Mouse (Mus musculus): ENCODE data around the gene Slc4a8.
"Not testable (repeated sequence)": the region's sequence is repeated elsewhere in the genome, so short reads cannot be mapped to it uniquely, and the experiment has no call there.

Gene Slc4a8

GRCm38 (mm10) chr15:100772685-100773084, 11.1 kb downstream of the Slc4a8 start:
- no peak for DNase-seq (ENCODE audit: low spot score)

- not testable (repeated sequence) for DNase-seq (ENCODE audit: low spot score)
These were observed 12.3 kb downstream of the Slc4a8 start for GRCm38 (mm10) chr15:100773859-100774258.

GRCm38 (mm10) chr15:100775189-100776166, 13.9 kb downstream of the Slc4a8 start:
- no peak for DNase-seq (ENCODE audit: low spot score)

GRCm38 (mm10) chr15:100776424-100776823, 14.9 kb downstream of the Slc4a8 start:
- DNase-seq (ENCODE audit: low spot score) = no peak

GRCm38 (mm10) chr15:100777020-100778016, 15.8 kb downstream of the Slc4a8 start:
- DNase-seq (ENCODE audit: low spot score) = no peak

GRCm38 (mm10) chr15:100779896-100780295, 18.3 kb downstream of the Slc4a8 start:
- DNase-seq (ENCODE audit: low spot score) = no peak

GRCm38 (mm10) chr15:100783244-100783987, 21.9 kb downstream of the Slc4a8 start:
- DNase-seq (ENCODE audit: low spot score) = no peak

GRCm38 (mm10) chr15:100790219-100790618, 28.7 kb downstream of the Slc4a8 start:
- DNase-seq (ENCODE audit: low spot score) = no peak

- no peak for DNase-seq (ENCODE audit: low spot score)
These were observed 30.8 kb downstream of the Slc4a8 start for GRCm38 (mm10) chr15:100792324-100792723.

- no peak for DNase-seq (ENCODE audit: low spot score)
These were observed 39.4 kb downstream of the Slc4a8 start for GRCm38 (mm10) chr15:100800914-100801313.

- no peak for DNase-seq (ENCODE audit: low spot score)
These were observed 46.5 kb downstream of the Slc4a8 start for GRCm38 (mm10) chr15:100808062-100808461.

GRCm38 (mm10) chr15:100808484-100808883, 46.9 kb downstream of the Slc4a8 start:
- no peak for DNase-seq (ENCODE audit: low spot score)

GRCm38 (mm10) chr15:100810243-100810642, 48.7 kb downstream of the Slc4a8 start:
- DNase-seq (ENCODE audit: low spot score) = no peak

- DNase-seq (ENCODE audit: low spot score) = no peak
These were observed 52.0 kb downstream of the Slc4a8 start for GRCm38 (mm10) chr15:100813501-100813900.

GRCm38 (mm10) chr15:100814066-100814465, 52.5 kb downstream of the Slc4a8 start:
- DNase-seq (ENCODE audit: low spot score) = no peak

- DNase-seq (ENCODE audit: low spot score) = no peak
These were observed 53.8 kb downstream of the Slc4a8 start for GRCm38 (mm10) chr15:100815310-100815709.

- no peak for DNase-seq (ENCODE audit: low spot score)
These were observed 57.3 kb downstream of the Slc4a8 start for GRCm38 (mm10) chr15:100818860-100819259.

GRCm38 (mm10) chr15:100821824-100822223, 60.3 kb downstream of the Slc4a8 start:
- no peak for DNase-seq (ENCODE audit: low spot score)

- not testable (repeated sequence) for DNase-seq (ENCODE audit: low spot score)
These were observed 60.8 kb downstream of the Slc4a8 start for GRCm38 (mm10) chr15:100822370-100822769.

- DNase-seq (ENCODE audit: low spot score) = no peak
These were observed 63.8 kb downstream of the Slc4a8 start for GRCm38 (mm10) chr15:100825249-100825856.

GRCm38 (mm10) chr15:100826076-100826475, 64.5 kb downstream of the Slc4a8 start:
- no peak for DNase-seq (ENCODE audit: low spot score)
